Mouse (Mus musculus): ENCODE data around the gene Galntl6.

DNA sequence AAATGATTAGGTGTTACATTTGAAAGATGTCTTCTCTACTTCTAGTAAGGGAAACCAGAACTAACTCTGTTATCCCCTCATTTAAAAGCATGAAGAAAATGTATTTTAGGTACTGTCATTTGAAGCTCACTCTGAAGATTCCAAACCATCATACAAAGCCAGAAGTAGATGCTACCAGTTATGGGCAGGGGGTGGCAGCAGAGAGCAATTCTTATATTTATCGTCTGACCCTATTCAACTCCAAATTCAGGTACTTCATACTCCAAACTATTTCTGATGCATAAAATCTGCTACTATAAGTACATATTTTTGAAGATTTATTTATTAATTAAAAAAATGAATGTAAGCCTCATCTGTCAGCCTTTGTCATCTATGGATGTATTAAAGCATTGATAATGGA is 765.5 kb downstream of the Galntl6 start:
- TF ChIP-seq CTCF (IDR thresholded peaks at IDR 0.05; ENCODE audit: extremely low read depth, insufficient read depth, insufficient read length, insufficient replicate concordance), result no peak
- TF ChIP-seq POLR2A (IDR thresholded peaks at IDR 0.05; ENCODE audit: low read depth, low read length), result no peak
